Mouse (Mus musculus) left cerebral cortex, adult 8-10 months (tissue): ENCODE measurements around the gene Stra6l. TPM values are rescaled to one million over a fixed set of nuclear protein-coding genes. Genes with fewer than 3 reads are reported as not detected.
A peak's percentile ranks its signal among the peaks of the same experiment; 100 is the strongest.

Experiments
- DNase-seq, 2 experiments: peaks; one replicate each; pipeline ENCODE4 v3.0.0; 2022; ENCODE audit warnings: low spot score in 2 of 2
- total RNA-seq, 4 experiments: library from RNA; stranded (reverse); gene quantifications; 2 replicates each; pipeline ENCODE4 v1.2.4; 2022

The Stra6l gene
- total RNA-seq, 4 experiments from 2014 or later: 0.11 to 0.16 TPM; not detected in 2

- DNase-seq: no peak
Observed at GRCm38 (mm10) chr4:45833461-45833860, 15.0 kb upstream of the Stra6l start.

GRCm38 (mm10) chr4:45844355-45844754 lies 4.1 kb upstream of the Stra6l start:
- DNase-seq: peak in 1 of 2 experiments; percentile 29

- no peak for DNase-seq
Observed at GRCm38 (mm10) chr4:45846263-45846662, 2.2 kb upstream of the Stra6l start.

- no peak for DNase-seq
Observed at GRCm38 (mm10) chr4:45848825-45849156, 327 bp downstream of the Stra6l start.

GRCm38 (mm10) chr4:45849419-45849818 lies 955 bp downstream of the Stra6l start:
- DNase-seq: no peak

- DNase-seq: no peak
Observed at GRCm38 (mm10) chr4:45851640-45852051, 3.2 kb downstream of the Stra6l start.

GRCm38 (mm10) chr4:45853496-45854246 lies 5.2 kb downstream of the Stra6l start:
- no peak for DNase-seq

GRCm38 (mm10) chr4:45855803-45856424 lies 7.5 kb downstream of the Stra6l start:
- DNase-seq: peak; percentile 24 to 50

- no peak for DNase-seq
Observed at GRCm38 (mm10) chr4:45861160-45861559, 12.7 kb downstream of the Stra6l start.

GRCm38 (mm10) chr4:45867416-45867815 lies 19.0 kb downstream of the Stra6l start:
- DNase-seq: no peak

- DNase-seq: no peak
Observed at GRCm38 (mm10) chr4:45869021-45869815, 20.8 kb downstream of the Stra6l start.

- DNase-seq: no peak
Observed at GRCm38 (mm10) chr4:45872147-45872546, 23.7 kb downstream of the Stra6l start.

GRCm38 (mm10) chr4:45878929-45879328 lies 30.5 kb downstream of the Stra6l start:
- DNase-seq: peak in 1 of 2 experiments; percentile 10

GRCm38 (mm10) chr4:45882521-45882920 lies 34.1 kb downstream of the Stra6l start:
- DNase-seq: no peak

- DNase-seq: no peak
Observed at GRCm38 (mm10) chr4:45883250-45883649, 34.8 kb downstream of the Stra6l start.

- no peak for DNase-seq
Observed at GRCm38 (mm10) chr4:45889487-45889886, 41.0 kb downstream of the Stra6l start.

GRCm38 (mm10) chr4:45890066-45890761 lies 41.8 kb downstream of the Stra6l start, which contains the start of gene Ccdc180:
Ccdc180 (plus strand) TSS chr4:45890303.
- DNase-seq: peak in 1 of 2 experiments; percentile 22

- DNase-seq: no peak
Observed at GRCm38 (mm10) chr4:45896425-45897081, 48.1 kb downstream of the Stra6l start.

- DNase-seq: no peak
Observed at GRCm38 (mm10) chr4:45898413-45898812, 49.9 kb downstream of the Stra6l start.

- peak; percentile 18 to 22 for DNase-seq
Observed at GRCm38 (mm10) chr4:45909256-45909655, 60.8 kb downstream of the Stra6l start.

GRCm38 (mm10) chr4:45909924-45910323 lies 61.5 kb downstream of the Stra6l start:
- no peak for DNase-seq
